Mouse (Mus musculus) liver, embryonic 12.5 days (tissue): ENCODE measurements around the gene D11Wsu47e. TPM values are rescaled to one million over a fixed set of nuclear protein-coding genes. Genes with fewer than 3 reads are reported as not detected.

Experiments
- ATAC-seq: fragments of 200-750 bp; cut with Nextera tagmentation; 2 replicates; pipeline ENCODE4 v1.8.0; 2017; ENCODE audit warnings: moderate number of reproducible peaks, mild to moderate bottlenecking, moderate library complexity
- H3K27ac ChIP-seq: fragments of 300-500 bp; sonication (generic); 2 replicates; pipeline ENCODE4 v1.5.1; 2016; ENCODE audit warnings: mild to moderate bottlenecking
- H3K27me3 ChIP-seq: fragments of 300-500 bp; sonication (generic); replicated peaks from 2 replicates; pipeline ENCODE4 v1.6.1; 2016; ENCODE audit warnings: mild to moderate bottlenecking, moderate library complexity
- H3K36me3 ChIP-seq: fragments of 300-500 bp; sonication (generic); 2 replicates; pipeline ENCODE4 v1.6.1; 2016; ENCODE audit warnings: mild to moderate bottlenecking, moderate library complexity
- H3K4me1 ChIP-seq: fragments of 300-500 bp; sonication (generic); 2 replicates; pipeline ENCODE4 v1.6.1; 2016
- H3K4me2 ChIP-seq: fragments of 300-500 bp; sonication (generic); 2 replicates; pipeline ENCODE4 v1.6.1; 2016; ENCODE audit warnings: mild to moderate bottlenecking, moderate library complexity
- H3K4me3 ChIP-seq: fragments of 300-500 bp; sonication (generic); 2 replicates; pipeline ENCODE4 v1.5.1; 2016; ENCODE audit warnings: mild to moderate bottlenecking, moderate library complexity
- H3K9ac ChIP-seq: fragments of 300-500 bp; sonication (generic); 2 replicates; pipeline ENCODE4 v1.6.1; 2016; ENCODE audit warnings: mild to moderate bottlenecking, moderate library complexity
- H3K9me3 ChIP-seq: fragments of 300-500 bp; sonication (generic); replicated peaks from 2 replicates; pipeline ENCODE4 v1.6.1; 2016; ENCODE audit warnings: mild to moderate bottlenecking, moderate library complexity
- WGBS: fragments of 180-500 bp; shearing (Covaris S2); methylation state at CpG from one replicate; pipeline ENCODE4 v1.1.7; 2016; ENCODE audit not compliant: insufficient replicate concordance; 5-methylcytosine and 5-hydroxymethylcytosine counted together
- polyA plus RNA-seq: library from polyadenylated mRNA; unstranded; fragments of >200 nt; fragmentation: Nextera tagmentation; extraction: Ambion mirVana; gene quantifications from 2 replicates; pipeline ENCODE4 v1.2.1, GENCODE M21; 2016

The D11Wsu47e gene
- 14.8 and 16.0 TPM in 2 replicates for polyA plus RNA-seq

DNA sequence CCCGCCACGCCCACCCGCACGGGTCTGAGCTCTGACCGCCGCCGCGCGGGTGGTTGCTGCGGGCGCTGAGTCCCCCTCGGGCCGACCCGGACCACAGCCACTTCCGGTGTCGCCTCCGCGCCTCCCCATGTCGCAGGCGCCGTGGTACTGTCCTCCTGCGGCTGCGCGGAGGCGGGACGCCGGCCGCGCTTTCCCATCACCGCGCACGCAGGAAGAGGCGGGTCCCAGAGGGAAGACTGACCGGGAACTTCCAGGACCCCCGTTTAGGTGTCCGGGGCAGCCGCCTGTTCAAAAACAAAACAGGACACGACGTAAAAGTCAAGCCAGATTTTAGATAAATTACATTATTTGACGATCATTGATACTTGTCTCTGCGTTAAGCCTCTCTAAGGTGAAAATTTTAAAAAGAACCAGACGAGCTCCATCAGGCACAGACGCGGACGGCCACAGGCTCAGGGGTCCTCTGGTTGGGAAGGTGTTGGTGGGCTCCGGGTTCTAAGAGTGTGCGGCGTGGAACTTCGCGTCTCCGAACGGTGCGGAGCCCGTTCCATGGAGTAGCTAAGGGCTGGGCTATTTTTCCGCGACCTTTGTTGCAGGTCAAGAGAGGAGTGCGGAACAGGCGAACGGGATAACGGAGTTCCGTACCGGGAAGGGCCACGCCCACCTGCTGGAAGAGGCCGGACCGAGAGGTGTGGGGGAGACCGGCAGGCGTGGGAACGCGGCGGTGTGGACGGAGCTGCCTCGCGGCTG lies at the start of gene D11Wsu47e, which contains the start of gene Fam104a:
TSS of gene D11Wsu47e (plus strand) at position 456 of the 750 bp plus-strand sequence.
TSS of gene Fam104a (minus strand) at position 199 of the 750 bp plus-strand sequence.
- Histone ChIP-seq H3K9me3 (no peaks in the 10 kb centered on the region), H3K27me3 (no peaks in the 10 kb centered on the region), H3K27ac (peak within 1 kb of the TSS; percentile 98), H3K4me1 (peaks cover 61% of the 10 kb centered on the region), H3K4me3 (peak within 1 kb of the TSS; percentile 93), H3K4me2 (peak within 1 kb of the TSS; percentile 77), H3K36me3 (peaks cover 33% of the 10 kb centered on the region), H3K9ac (peak within 1 kb of the TSS; percentile 95)
- under 1% methylated on average over 62 of the region's 73 CpGs for WGBS
- ATAC-seq = peak; percentile 82

DNA sequence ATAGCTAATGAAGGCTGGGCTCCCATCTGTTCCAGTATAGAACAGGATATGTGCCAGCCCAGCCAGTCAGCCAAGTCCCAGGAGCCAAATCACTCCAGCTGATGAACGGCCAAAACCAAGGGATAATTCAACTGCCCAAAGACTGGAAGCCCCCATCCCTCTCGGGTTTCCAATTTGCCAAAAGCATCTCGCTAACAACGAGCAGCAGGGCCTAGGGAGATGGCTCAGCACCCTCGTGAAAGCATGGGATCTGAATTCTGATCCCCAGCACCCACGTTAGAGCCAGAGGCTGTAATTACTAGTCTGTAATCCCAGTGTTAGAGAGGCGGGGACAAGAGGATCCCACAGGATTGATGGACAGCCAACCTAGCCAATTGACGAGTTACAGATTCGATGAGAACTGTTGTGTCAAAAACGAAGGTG lies 49.5 kb upstream of the D11Wsu47e start:
- Histone ChIP-seq H3K4me1 (no peaks in the 10 kb centered on the region), H3K4me3 (no peak overlapping the region), H3K27ac (no peak overlapping the region), H3K27me3 (no peaks in the 10 kb centered on the region), H3K4me2 (no peak overlapping the region), H3K36me3 (no peaks in the 10 kb centered on the region), H3K9me3 (no peaks in the 10 kb centered on the region), H3K9ac (no peak overlapping the region)
- WGBS = 58% methylated on average over 10 of the region's 10 CpGs
- no peak for ATAC-seq

DNA sequence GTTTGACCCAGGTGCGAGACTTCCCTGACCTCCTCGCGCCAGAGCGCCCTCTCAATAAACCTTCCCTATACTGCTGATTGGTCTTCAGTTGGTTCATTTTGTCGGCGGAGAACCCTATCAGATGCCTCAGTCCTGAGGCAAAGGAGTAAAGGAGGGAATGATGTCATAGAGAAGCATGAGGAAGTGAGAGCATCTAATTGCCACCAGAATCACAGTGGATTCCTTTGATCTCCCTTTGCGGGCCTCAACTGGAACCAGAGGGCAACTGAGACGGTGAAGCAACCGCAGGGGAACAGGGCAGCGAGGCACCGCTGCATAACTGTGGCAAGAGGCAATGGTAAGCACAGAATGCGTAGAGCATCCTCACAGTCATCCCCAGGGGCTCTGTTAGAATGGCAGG lies 45.5 kb upstream of the D11Wsu47e start:
- Histone ChIP-seq H3K4me2 (no peak overlapping the region), H3K27ac (no peak overlapping the region), H3K9me3 (no peaks in the 10 kb centered on the region), H3K9ac (no peak overlapping the region), H3K4me1 (no peaks in the 10 kb centered on the region), H3K36me3 (no peaks in the 10 kb centered on the region), H3K4me3 (no peak overlapping the region), H3K27me3 (peaks cover 3% of the 10 kb centered on the region; the same call in 1 of the 2 replicates)
- ATAC-seq = no peak
- 82% methylated on average over 12 of the region's 12 CpGs for WGBS

DNA sequence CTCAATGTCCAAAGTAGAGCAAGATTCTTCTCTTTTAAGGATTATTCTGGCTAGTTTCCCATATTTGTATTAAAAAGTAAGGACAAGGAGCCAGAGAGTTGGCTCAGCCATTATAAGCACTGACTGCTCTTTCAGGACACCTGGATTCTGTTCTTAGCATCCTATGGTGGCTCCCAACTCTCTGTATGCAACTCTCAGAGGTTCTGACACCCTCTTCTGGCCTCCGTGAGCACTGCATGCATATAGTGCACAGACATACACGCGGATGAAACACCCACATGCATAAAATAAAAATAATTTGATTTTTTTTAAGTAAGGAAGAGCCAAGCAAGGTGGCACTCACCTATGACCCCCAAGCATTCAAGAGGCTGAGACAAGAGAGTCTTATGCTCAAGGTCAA lies 39.0 kb upstream of the D11Wsu47e start:
- 60% methylated on average over 3 of the region's 3 CpGs for WGBS
- Histone ChIP-seq H3K27ac (no peak overlapping the region), H3K4me3 (no peak overlapping the region), H3K9me3 (no peaks in the 10 kb centered on the region), H3K36me3 (no peaks in the 10 kb centered on the region), H3K9ac (no peak overlapping the region), H3K4me1 (peaks cover 16% of the 10 kb centered on the region), H3K4me2 (no peak overlapping the region), H3K27me3 (peaks cover 15% of the 10 kb centered on the region)
- ATAC-seq = no peak

DNA sequence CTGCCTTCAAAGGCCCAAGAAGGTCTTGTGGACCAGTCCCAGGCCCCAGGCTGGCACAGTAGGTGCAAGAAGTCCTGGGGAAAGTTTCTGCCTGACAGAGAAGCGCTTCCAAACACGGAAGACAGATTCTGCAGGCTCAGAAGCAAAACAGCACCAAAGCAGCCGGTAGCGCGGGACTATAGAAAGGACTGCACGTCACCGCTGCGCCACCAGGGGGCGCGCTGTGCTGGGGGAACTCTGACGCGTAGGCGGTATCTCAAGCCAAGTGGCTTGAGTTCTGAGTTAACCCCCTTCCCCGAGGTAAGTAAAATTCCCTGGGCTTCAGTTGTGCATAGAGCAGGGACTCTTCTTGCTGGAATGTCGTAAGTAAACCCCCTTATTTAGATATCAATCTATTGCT lies 36.1 kb upstream of the D11Wsu47e start:
- peaks cover 11% of the 10 kb centered on the region for H3K27me3 ChIP-seq
- H3K4me1 ChIP-seq = peaks cover 33% of the 10 kb centered on the region
- 1% methylated on average over 15 of the region's 15 CpGs for WGBS
- ATAC-seq = peak; percentile 38; the same call in 1 of the 2 replicates
- H3K9ac ChIP-seq = no peak overlapping the region
- peaks cover 18% of the 10 kb centered on the region for H3K36me3 ChIP-seq
- H3K4me2 ChIP-seq = peak overlapping the region; percentile 89
- no peak overlapping the region for H3K27ac ChIP-seq
- H3K9me3 ChIP-seq = no peaks in the 10 kb centered on the region
- H3K4me3 ChIP-seq = peak overlapping the region; percentile 95; the same call in 1 of the 2 replicates

DNA sequence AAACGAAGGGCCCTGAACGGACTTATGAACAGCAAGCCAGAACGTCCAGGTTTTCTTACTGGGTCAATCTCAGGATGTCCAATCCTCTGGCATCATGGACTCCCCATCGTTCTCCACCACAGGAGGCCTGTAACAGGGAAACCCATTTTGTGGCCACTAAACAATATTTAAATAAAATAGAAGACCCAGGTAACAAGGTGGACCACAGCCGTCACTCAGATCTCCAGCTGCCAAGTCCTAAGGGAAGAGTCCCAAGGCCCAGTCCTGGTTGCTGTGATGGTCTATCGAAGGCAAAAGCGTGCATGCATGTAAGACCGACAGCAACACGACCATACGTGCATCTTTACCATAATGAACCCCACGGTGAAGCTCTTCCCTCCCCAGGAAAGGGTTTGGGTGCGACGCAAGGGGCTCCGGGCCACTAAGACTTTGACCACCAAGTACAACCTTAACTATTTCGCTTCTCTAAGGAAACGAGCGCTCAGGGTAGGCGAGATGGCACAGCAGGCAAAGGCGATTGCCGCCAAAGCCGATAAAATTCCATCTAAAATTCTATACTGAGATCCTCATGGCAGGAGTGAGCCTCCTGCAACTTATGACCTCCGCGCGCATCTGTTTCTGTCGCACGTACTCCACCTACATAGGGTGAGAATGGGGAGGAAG lies 35.4 kb upstream of the D11Wsu47e start, which contains the start of gene Cog1:
TSS of gene Cog1 (plus strand) at position 480 of the 663 bp plus-strand sequence.
- whole genome bisulfite sequencing = 31% methylated on average over 26 of the region's 26 CpGs
- ATAC-seq = peak; percentile 4; the same call in 1 of the 2 replicates
- Histone ChIP-seq H3K4me2 (peak within 1 kb of the TSS; percentile 89), H3K9me3 (no peaks in the 10 kb centered on the region), H3K4me1 (peaks cover 33% of the 10 kb centered on the region), H3K4me3 (peak within 1 kb of the TSS; percentile 95), H3K9ac (peak within 1 kb of the TSS; percentile 94), H3K27ac (peak within 1 kb of the TSS; percentile 90), H3K36me3 (peaks cover 24% of the 10 kb centered on the region), H3K27me3 (peaks cover 11% of the 10 kb centered on the region)

DNA sequence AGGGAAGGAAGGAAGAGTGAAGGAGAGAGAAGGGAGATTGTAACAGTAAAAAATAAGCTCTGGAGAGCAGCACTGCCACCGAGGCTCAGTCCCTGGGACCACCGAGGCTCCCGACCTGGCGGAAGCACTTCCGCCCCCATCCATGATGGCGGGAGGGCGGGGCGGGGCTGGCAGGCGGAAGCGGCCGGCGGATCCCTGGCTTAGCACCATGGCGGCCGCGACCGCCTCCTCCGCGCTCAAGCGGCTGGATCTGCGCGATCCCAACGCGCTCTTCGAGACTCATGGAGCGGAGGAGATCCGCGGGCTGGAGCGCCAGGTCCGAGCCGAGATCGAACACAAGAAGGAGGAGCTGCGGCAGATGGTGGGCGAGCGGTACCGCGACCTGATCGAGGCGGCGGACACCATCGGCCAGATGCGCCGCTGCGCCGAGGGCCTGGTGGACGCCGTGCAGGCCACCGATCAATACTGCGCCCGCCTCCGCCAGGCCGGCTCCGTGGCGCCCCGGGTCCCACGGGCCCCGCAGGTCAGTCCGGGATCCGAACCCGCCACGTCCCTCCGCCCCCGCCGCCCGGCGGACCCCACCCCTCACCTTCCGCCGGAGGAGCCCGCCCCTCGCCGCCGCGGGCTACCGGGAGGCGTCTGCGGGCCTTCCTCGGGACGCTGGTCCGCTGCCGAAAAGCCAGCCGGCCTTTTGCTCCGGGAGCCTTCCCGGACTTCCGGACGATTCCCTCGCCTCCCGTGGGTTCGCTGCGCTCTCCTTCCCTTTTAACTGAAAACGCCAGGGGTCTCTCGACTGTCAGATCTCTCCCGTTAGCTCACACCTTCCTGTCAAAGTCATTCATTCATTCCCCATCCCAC lies 34.6 kb upstream of the D11Wsu47e start, which contains the start of gene Slc39a11:
TSS of gene Slc39a11 (minus strand) at position 727 of the 858 bp plus-strand sequence.
- ATAC-seq = peak; percentile 73
- Histone ChIP-seq H3K4me1 (peaks cover 33% of the 10 kb centered on the region), H3K9me3 (no peaks in the 10 kb centered on the region), H3K4me3 (peak within 1 kb of the TSS; percentile 95), H3K27ac (peak within 1 kb of the TSS; percentile 90), H3K27me3 (peaks cover 11% of the 10 kb centered on the region), H3K4me2 (peak within 1 kb of the TSS; percentile 89), H3K36me3 (peaks cover 32% of the 10 kb centered on the region), H3K9ac (peak within 1 kb of the TSS; percentile 94)
- under 1% methylated on average over 87 of the region's 91 CpGs for WGBS

DNA sequence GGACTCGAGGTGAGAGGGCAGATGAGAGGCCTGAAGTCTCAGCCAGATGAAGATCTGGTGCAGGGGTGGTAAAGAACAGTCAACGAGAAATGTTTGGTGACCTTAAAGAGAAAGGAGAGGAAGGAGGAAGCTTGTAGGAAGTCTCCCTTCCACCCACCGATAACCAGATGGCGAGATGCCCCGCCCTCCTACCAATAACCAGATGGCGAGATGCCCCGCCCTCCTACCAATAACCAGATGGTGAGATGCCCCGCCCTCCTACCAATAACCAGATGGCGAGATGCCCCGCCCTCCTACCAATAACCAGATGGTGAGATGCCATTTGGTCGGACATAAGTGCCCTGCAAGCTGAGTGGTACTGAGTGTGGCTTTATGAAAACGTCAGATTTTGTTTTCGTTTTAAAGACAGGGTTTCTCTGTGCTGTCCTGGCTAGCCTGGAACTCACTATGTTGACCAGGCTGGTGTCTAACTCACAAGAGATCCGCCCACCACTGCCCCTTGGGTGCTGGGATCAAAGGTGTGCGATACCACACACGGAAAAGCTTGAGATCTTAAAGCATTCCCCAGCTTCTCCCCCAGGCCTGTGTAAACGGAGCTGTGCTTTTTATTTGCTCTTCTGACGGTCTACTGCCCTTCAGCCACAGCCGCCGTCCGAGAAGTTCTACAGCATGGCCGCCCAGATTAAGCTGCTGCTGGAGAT lies 32.9 kb upstream of the D11Wsu47e start:
- peaks cover 33% of the 10 kb centered on the region for H3K4me1 ChIP-seq
- H3K4me3 ChIP-seq = peak overlapping the region; percentile 95
- peak; percentile 45; the same call in 1 of the 2 replicates for ATAC-seq
- 0 out of 2 replicates have a peak overlapping the region, but pooled peaks have one; percentile 94 for H3K9ac ChIP-seq
- no peaks in the 10 kb centered on the region for H3K9me3 ChIP-seq
- H3K4me2 ChIP-seq = peak overlapping the region; percentile 89
- H3K36me3 ChIP-seq = peaks cover 50% of the 10 kb centered on the region
- H3K27me3 ChIP-seq = peaks cover 11% of the 10 kb centered on the region
- WGBS = 56% methylated on average over 22 of the region's 22 CpGs
- peak overlapping the region; percentile 90 for H3K27ac ChIP-seq

DNA sequence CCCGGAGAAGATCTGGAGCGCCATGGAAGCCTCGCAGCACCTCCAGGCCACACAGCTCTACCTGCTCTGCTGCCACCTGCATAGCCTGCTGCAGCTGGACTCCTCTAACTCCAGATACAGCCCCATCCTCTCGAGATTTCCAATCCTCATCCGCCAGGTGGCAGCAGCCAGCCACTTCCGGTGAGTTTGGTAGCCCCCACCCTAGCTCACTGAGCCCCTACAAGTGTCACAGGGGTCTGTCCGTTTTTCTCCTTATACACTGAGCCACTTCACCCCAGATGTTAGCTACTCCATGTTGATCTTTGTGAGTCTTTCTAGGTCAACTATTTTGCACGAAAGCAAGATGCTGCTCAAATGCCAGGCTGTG lies 32.3 kb upstream of the D11Wsu47e start:
- H3K9ac ChIP-seq = no peak overlapping the region
- H3K36me3 ChIP-seq = peaks cover 55% of the 10 kb centered on the region
- H3K27me3 ChIP-seq = peaks cover 11% of the 10 kb centered on the region
- WGBS = 55% methylated on average over 8 of the region's 8 CpGs
- peak overlapping the region; percentile 8 for H3K4me3 ChIP-seq
- ATAC-seq = no peak
- peaks cover 33% of the 10 kb centered on the region for H3K4me1 ChIP-seq
- H3K9me3 ChIP-seq = no peaks in the 10 kb centered on the region
- peak overlapping the region; percentile 83 for H3K27ac ChIP-seq
- peak overlapping the region; percentile 89; the same call in 1 of the 2 replicates for H3K4me2 ChIP-seq

DNA sequence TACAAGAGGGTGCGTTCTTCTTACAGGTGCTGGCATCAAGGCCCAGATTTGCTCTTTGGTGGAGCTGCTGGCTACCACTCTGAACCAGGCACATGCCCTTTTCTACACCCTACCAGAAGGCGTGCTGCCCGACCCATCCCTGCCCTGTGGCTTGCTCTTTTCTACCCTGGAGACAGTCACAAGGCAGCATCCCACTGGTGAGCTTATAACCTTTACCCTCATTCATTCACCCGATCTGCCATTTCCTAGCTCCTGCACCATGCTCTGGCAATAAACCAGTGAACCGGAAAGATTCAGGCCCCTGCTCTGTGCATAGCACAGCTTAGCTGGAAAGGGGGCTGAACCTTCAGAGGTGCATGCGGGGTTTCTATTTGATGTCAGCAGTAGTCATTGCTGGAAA lies 31.7 kb upstream of the D11Wsu47e start:
- 93% methylated on average over 6 of the region's 6 CpGs for WGBS
- Histone ChIP-seq H3K4me1 (peaks cover 33% of the 10 kb centered on the region), H3K27ac (no peak overlapping the region; the same call in 1 of the 2 replicates), H3K4me2 (no peak overlapping the region), H3K36me3 (peaks cover 61% of the 10 kb centered on the region), H3K4me3 (no peak overlapping the region), H3K27me3 (peaks cover 6% of the 10 kb centered on the region), H3K9ac (no peak overlapping the region), H3K9me3 (no peaks in the 10 kb centered on the region)
- no peak for ATAC-seq

DNA sequence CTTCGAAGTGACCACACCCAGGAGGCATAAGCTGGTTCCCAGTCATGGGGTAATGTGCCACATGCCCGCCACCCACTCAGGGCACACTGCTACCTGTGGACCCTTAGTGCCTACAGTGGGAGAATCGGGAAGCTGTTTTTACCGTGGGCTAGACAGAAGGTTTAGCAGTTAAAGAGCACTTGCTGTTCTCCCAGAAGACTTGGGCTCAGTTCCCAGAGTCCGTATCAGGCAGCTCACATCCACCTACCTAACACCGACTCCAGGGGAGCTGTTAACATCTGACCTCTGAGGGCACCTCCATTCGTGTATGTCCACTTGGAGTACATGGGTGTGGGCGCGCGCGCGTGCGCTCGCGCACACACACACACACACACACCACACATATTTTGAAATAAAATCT lies 30.1 kb upstream of the D11Wsu47e start:
- 94% methylated on average over 15 of the region's 15 CpGs for WGBS
- no peaks in the 10 kb centered on the region for H3K27me3 ChIP-seq
- H3K4me3 ChIP-seq = no peak overlapping the region
- H3K36me3 ChIP-seq = peaks cover 77% of the 10 kb centered on the region
- peaks cover 21% of the 10 kb centered on the region for H3K4me1 ChIP-seq
- no peak overlapping the region for H3K9ac ChIP-seq
- H3K27ac ChIP-seq = no peak overlapping the region
- no peaks in the 10 kb centered on the region for H3K9me3 ChIP-seq
- no peak overlapping the region for H3K4me2 ChIP-seq
- no peak for ATAC-seq
